Mouse (Mus musculus): ENCODE measurements around the gene L3mbtl1. TPM values are rescaled to one million over a fixed set of nuclear protein-coding genes. Genes with fewer than 3 reads are reported as not detected.
A peak's percentile ranks its signal among the peaks of the same experiment; 100 is the strongest.

Gene L3mbtl1
- total RNA-seq, 2 experiments from 2014 or later = not detected

DNA sequence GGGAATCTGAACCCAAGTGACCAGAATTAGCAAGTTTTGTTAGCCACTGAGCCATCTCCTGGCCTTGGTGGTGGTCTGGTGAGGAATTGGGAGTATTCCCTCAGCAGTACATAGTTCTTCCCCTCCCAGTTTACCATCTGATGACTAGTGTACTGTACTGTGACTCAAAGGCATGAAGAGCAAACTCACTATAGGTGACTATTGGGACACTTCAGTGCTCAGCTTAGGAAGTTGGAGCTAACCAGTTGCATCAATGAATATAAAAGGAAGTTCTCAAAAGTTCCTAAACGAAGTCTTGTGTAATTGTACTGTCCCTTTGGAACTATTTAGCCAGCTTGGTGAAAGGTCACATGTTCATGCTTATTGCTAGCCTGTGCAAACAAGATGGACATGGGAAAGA, 3.7 kb upstream of the L3mbtl1 start:
- ATAC-seq (replicated peaks; ENCODE audit: poor library complexity) = peak; percentile 32

- no peak for ATAC-seq (replicated peaks; ENCODE audit: poor library complexity)
Measured at GRCm38 (mm10) chr2:162943931-162944330, 659 bp downstream of the L3mbtl1 start.

- ATAC-seq (replicated peaks; ENCODE audit: poor library complexity) = no peak
Measured at GRCm38 (mm10) chr2:162946964-162947363, 3.7 kb downstream of the L3mbtl1 start.

DNA sequence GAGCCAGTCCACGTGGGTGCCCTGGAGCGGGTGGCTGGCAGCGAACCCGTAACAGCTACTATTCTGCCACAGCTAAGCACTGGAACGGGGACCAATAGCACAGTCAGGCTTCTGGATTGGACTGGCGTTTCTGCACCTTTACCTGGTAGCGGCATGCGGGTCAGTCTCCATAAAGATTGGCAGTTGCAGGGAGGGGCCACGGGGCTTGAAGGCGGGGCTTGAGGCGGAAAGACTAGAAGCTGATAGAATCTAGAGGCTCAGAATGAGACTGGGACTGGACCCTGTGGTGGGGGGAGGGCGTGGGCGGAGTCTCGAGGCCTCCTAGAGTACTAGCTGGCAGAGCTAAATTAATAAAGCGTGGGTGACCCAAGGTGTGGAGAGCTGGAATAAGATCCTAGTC, 4.5 kb downstream of the L3mbtl1 start:
- no peak for ATAC-seq (replicated peaks; ENCODE audit: poor library complexity)

GRCm38 (mm10) chr2:162948221-162948620, 4.9 kb downstream of the L3mbtl1 start:
- no peak for ATAC-seq (replicated peaks; ENCODE audit: poor library complexity)

GRCm38 (mm10) chr2:162950776-162951175, 7.5 kb downstream of the L3mbtl1 start:
- ATAC-seq (replicated peaks; ENCODE audit: poor library complexity) = no peak

DNA sequence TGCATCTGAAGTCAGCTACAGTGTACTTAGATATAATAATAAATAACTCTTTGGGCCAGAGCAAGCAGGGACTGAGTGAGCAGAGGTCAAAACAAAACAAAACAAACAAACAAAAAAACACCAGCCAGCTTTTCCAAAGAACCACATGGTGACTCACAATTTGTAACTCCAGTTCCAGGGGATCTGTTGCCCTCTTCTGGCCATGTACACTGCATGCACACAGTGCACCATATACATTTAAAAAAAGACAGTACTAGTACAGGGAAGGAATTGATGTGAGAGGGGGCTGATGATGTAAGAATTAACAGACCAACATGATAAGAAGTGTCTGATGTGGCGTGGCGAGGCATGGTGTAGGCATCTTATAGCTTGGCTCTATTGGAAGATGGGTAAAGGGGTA, 13.6 kb downstream of the L3mbtl1 start:
- peak; percentile 67 for ATAC-seq (replicated peaks; ENCODE audit: poor library complexity)

- ATAC-seq (replicated peaks; ENCODE audit: poor library complexity) = no peak
Measured at GRCm38 (mm10) chr2:162961321-162961720, 18.0 kb downstream of the L3mbtl1 start.

DNA sequence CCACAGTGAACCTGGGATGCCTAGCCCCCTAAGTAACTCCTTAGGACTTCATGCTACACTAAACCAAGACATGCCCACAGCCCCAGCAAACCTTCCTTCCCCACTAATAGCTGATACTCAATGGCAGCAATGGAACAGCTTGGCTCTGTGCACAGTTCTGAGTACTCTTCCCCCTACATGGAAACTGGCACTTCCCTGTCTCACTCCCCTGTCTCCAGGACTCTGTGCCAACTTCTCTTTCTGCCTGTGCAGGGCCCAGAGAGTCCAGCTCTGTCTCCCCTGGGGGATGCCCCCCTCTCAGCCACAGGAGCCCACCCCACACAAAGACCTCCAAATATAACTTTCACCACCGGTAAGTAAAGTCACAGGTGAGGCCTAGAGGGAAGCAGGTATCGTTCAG, 23.5 kb downstream of the L3mbtl1 start:
- peak; percentile 52 for ATAC-seq (replicated peaks; ENCODE audit: poor library complexity)

DNA sequence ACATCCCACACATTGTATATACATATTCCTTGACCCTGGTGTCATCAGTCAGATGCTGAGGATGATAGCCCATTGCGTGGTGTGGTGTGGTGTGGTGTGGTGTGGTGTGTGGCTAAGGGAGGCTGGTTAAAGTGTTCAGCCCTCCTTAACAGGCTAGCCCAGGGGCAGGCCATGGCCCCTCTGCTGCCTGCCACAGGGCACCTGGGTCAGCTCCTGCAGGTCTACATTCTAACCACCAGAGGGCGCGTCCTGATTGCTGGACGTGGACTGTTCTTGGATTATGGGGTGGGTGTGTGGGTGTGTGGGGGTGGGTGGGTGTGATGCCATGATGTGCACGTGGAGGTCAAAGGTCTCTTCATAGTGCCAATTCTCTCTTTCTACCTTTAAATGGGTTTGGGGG, 25.1 kb downstream of the L3mbtl1 start:
- peak; percentile 84 for ATAC-seq (replicated peaks; ENCODE audit: poor library complexity)

DNA sequence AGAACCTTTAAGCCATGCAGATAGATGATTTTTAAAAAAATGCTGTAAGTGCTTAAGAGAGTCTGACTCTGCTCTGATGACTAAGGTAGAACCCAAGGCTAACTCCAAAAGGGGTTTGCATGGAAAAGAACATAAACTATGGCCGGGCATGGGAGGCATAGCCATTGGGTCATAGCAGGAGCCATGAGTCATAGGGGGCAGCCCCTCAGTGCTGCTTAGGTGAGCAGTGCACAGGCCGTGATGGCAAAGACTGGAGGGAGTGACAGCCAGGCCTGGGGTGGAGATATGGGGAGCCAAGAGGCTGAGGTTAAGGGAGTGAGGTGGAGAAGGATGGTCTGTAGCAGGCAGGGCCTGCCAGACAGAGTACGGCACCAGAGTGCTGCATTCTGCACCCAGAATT, 25.8 kb downstream of the L3mbtl1 start:
- no peak for ATAC-seq (replicated peaks; ENCODE audit: poor library complexity)

DNA sequence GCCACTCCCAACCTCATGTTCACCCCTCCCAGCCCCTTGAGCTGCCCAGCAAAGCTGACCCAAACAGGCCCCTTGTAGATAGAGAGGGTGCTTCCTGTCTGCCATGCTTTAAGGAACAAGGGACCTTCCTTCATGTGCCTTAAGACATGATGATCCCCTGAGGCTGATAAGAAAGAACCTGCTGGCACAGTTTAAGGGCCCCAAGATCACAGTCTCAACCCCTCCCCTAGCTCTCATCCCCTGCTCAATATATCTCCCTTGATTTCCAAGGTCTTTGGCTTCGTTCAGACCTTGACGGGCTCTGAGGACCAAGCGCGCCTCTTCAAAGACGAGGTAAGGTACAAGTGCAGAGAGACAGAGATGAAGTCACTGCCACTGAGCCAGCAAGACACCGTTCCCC, 27.6 kb downstream of the L3mbtl1 start:
- ATAC-seq (replicated peaks; ENCODE audit: poor library complexity) = no peak

DNA sequence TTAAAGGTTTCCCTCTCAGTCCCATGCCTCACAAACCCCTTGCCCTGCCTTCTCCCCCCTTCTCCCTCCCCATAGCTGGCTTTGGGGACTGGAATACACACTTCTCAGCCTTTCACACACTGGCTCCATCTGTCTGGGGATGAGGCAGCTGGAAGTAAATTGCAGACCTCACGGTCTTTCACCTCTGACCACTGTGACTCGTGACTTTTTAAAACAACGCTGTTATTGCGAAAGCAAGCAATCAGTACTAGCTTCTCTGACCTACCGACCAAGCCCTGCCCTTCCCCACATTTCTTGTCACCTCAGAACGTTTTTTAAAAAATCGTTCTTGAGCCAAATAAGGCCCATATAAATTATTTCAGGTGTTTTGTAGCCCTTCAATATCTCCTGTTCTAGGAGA, 29.5 kb downstream of the L3mbtl1 start:
- ATAC-seq (replicated peaks; ENCODE audit: poor library complexity) = peak; percentile 47

GRCm38 (mm10) chr2:162973206-162973605, 29.9 kb downstream of the L3mbtl1 start:
- no peak for ATAC-seq (replicated peaks; ENCODE audit: poor library complexity)

GRCm38 (mm10) chr2:162973637-162974036, 30.4 kb downstream of the L3mbtl1 start:
- no peak for ATAC-seq (replicated peaks; ENCODE audit: poor library complexity)

GRCm38 (mm10) chr2:162975157-162975775, 32.0 kb downstream of the L3mbtl1 start:
- no peak for ATAC-seq (replicated peaks; ENCODE audit: poor library complexity)

DNA sequence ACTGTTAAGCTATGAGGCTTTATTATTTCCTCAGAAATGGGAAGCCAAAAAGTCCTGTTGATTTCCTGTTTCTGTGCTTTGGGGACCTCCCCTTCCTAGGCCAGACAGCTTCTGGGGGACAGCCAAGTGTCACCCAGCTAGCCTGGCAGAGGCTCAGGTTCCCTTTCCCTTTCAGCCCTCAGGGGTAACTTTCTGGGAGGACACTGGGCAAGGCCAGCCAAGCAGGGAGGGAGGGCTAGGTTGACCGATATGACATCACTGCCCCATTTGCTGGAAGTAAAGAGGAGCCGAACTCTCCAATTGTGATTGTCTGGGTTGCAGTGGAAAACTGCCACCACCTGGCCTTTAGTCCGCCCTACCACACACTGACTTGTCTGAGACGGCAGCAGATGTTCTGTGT, 32.7 kb downstream of the L3mbtl1 start:
- peak; percentile 86 for ATAC-seq (replicated peaks; ENCODE audit: poor library complexity)

- no peak for ATAC-seq (replicated peaks; ENCODE audit: poor library complexity)
Measured at GRCm38 (mm10) chr2:162984381-162984780, 41.1 kb downstream of the L3mbtl1 start.

GRCm38 (mm10) chr2:162985923-162986322, 42.7 kb downstream of the L3mbtl1 start:
- ATAC-seq (replicated peaks; ENCODE audit: poor library complexity) = no peak

GRCm38 (mm10) chr2:162986764-162987163, 43.5 kb downstream of the L3mbtl1 start:
- no peak for ATAC-seq (replicated peaks; ENCODE audit: poor library complexity)

GRCm38 (mm10) chr2:162987218-162987617, 43.9 kb downstream of the L3mbtl1 start, which contains the start of gene Sgk2:
Sgk2 (plus strand) TSS chr2:162987330.
- no peak for ATAC-seq (replicated peaks; ENCODE audit: poor library complexity)

- peak; percentile 48 for ATAC-seq (replicated peaks; ENCODE audit: poor library complexity)
Measured at GRCm38 (mm10) chr2:162988235-162988634, 45.0 kb downstream of the L3mbtl1 start.

GRCm38 (mm10) chr2:162991394-162992083, 48.3 kb downstream of the L3mbtl1 start:
- ATAC-seq (replicated peaks; ENCODE audit: poor library complexity) = no peak
